Mouse (Mus musculus) thymus, adult 2 months (tissue): ENCODE measurements around the gene Echdc1. TPM values are rescaled to one million over a fixed set of nuclear protein-coding genes. Genes with fewer than 3 reads are reported as not detected.

Experiments
- DNase-seq: peaks from one replicate; pipeline ENCODE4 v3.0.0; 2021
- H3K27ac ChIP-seq: fragments of 200-500 bp; 2 replicates; pipeline ENCODE4 v1.5.1; 2012; ENCODE audit warnings: low read length, control low read depth; ENCODE audit not compliant: control insufficient read depth, insufficient read depth
- H3K27me3 ChIP-seq: fragments of 200-500 bp; 2 replicates; pipeline ENCODE4 v1.6.1; 2012; ENCODE audit warnings: mild to moderate bottlenecking, low read length, moderate library complexity, mixed read lengths; ENCODE audit not compliant: control insufficient read depth, insufficient read depth
- H3K36me3 ChIP-seq: fragments of 200-500 bp; 2 replicates; pipeline ENCODE4 v1.6.1; 2012; ENCODE audit warnings: mild to moderate bottlenecking, low read length, moderate library complexity; ENCODE audit not compliant: control insufficient read depth, insufficient read depth
- H3K4me1 ChIP-seq: fragments of 200-500 bp; replicated peaks from 2 replicates; pipeline ENCODE4 v1.6.1; 2012; ENCODE audit warnings: low read length; ENCODE audit not compliant: control insufficient read depth, insufficient read depth
- H3K4me3 ChIP-seq: fragments of 200-500 bp; 2 replicates; pipeline ENCODE4 v1.5.1; 2012; ENCODE audit warnings: mild to moderate bottlenecking, low read length, control low read depth, moderate library complexity; ENCODE audit not compliant: control insufficient read depth, insufficient read depth
- CTCF ChIP-seq: fragments of 200-500 bp; IDR thresholded peaks from 2 replicates; pipeline ENCODE4 v1.5.1; 2012; ENCODE audit warnings: mild to moderate bottlenecking, control low read depth, low read length, moderate library complexity, borderline replicate concordance; ENCODE audit not compliant: control insufficient read depth, poor library complexity, insufficient read depth; ENCODE audit errors: extremely low read depth
- POLR2A ChIP-seq: fragments of 200-500 bp; IDR thresholded peaks from 2 replicates; pipeline ENCODE4 v1.6.1; 2012; ENCODE audit warnings: mild to moderate bottlenecking, low read length, control low read depth, moderate library complexity; ENCODE audit not compliant: control insufficient read depth, poor library complexity, insufficient read depth; ENCODE audit errors: extremely low read depth
- WGBS: fragments of 180-500 bp; shearing (Covaris S2); methylation state at CpG from one replicate; pipeline ENCODE4 v1.1.7; 2018; 5-methylcytosine and 5-hydroxymethylcytosine counted together
- polyA plus RNA-seq: library from polyadenylated mRNA; depleted of rRNA; stranded (reverse); fragments of >200 nt; gene quantifications from 2 replicates; pipeline ENCODE4 v1.2.3, GENCODE M21; 2012; rRNA removed

The Echdc1 gene
- 3.7 and 4.8 TPM in 2 replicates for polyA plus RNA-seq

- WGBS: under 1% methylated on average over 49 of the region's 49 CpGs
Observed at GRCm38 (mm10) chr10:29313064-29313638, at the start of gene Echdc1. Echdc1 (plus strand) TSS chr10:29313166.

GRCm38 (mm10) chr10:29281736-29282135 is 31.2 kb upstream of the Echdc1 start:
- Histone ChIP-seq H3K4me1 (no peaks in the 10 kb centered on the region), H3K4me3 (no peak overlapping the region), H3K36me3 (no peaks in the 10 kb centered on the region), H3K27ac (no peak overlapping the region), H3K27me3 (no peaks in the 10 kb centered on the region)
- 89% methylated on average over 1 of the region's 1 CpGs for WGBS
- DNase-seq: no peak
- TF ChIP-seq POLR2A (no peak), CTCF (no peak)

More at GRCm38 (mm10) chr10:29313064-29313638, at the start of gene Echdc1:
- Histone ChIP-seq H3K4me1 (no peaks in the 10 kb centered on the region), H3K27ac (peak within 1 kb of the TSS; percentile 80), H3K4me3 (peak within 1 kb of the TSS; percentile 95), H3K36me3 (no peaks in the 10 kb centered on the region), H3K27me3 (no peaks in the 10 kb centered on the region)
- peak; percentile 99 for TF ChIP-seq CTCF
- TF ChIP-seq POLR2A: peak; percentile 65
- peak; percentile 83 for DNase-seq

- no peak overlapping the region for H3K27ac ChIP-seq
- H3K4me3 ChIP-seq: no peak overlapping the region
- H3K36me3 ChIP-seq: no peaks in the 10 kb centered on the region
- TF ChIP-seq POLR2A (no peak), CTCF (no peak)
- H3K27me3 ChIP-seq: no peaks in the 10 kb centered on the region
- DNase-seq: no peak
- no peaks in the 10 kb centered on the region for H3K4me1 ChIP-seq
- 100% methylated on average over 1 of the region's 1 CpGs for WGBS
Observed at GRCm38 (mm10) chr10:29285757-29286156, 27.2 kb upstream of the Echdc1 start.

- no peak overlapping the region for H3K27ac ChIP-seq
- WGBS: 99% methylated on average over 4 of the region's 4 CpGs
- H3K36me3 ChIP-seq: no peaks in the 10 kb centered on the region
- TF ChIP-seq CTCF (no peak), POLR2A (no peak)
- no peaks in the 10 kb centered on the region for H3K4me1 ChIP-seq
- H3K27me3 ChIP-seq: no peaks in the 10 kb centered on the region
- no peak for DNase-seq
- H3K4me3 ChIP-seq: no peak overlapping the region
Observed at GRCm38 (mm10) chr10:29302230-29302629, 10.7 kb upstream of the Echdc1 start.

- no peaks in the 10 kb centered on the region for H3K36me3 ChIP-seq
- H3K27ac ChIP-seq: no peak overlapping the region
- DNase-seq: no peak
- H3K4me1 ChIP-seq: no peaks in the 10 kb centered on the region
- no peaks in the 10 kb centered on the region for H3K27me3 ChIP-seq
- no peak overlapping the region for H3K4me3 ChIP-seq
- WGBS: 93% methylated on average over 4 of the region's 4 CpGs
- TF ChIP-seq CTCF (no peak), POLR2A (no peak)
Observed at GRCm38 (mm10) chr10:29311480-29312219, 1.3 kb upstream of the Echdc1 start.

GRCm38 (mm10) chr10:29313905-29314304 is 939 bp downstream of the Echdc1 start:
- no peaks in the 10 kb centered on the region for H3K4me1 ChIP-seq
- H3K27ac ChIP-seq: no peak overlapping the region
- H3K27me3 ChIP-seq: no peaks in the 10 kb centered on the region
- H3K36me3 ChIP-seq: no peaks in the 10 kb centered on the region
- TF ChIP-seq POLR2A (no peak), CTCF (no peak)
- DNase-seq: no peak
- H3K4me3 ChIP-seq: no peak overlapping the region
- 16% methylated on average over 5 of the region's 5 CpGs for WGBS
